Mouse (Mus musculus): ENCODE results near the gene Tmem239. TPM values are rescaled to one million over a fixed set of nuclear protein-coding genes. Genes with fewer than 3 reads are reported as not detected.

Tmem239 gene
- polyA plus RNA-seq, 1 experiment, result not detected

- H3K27ac ChIP-seq (ENCODE audit: insufficient read depth, low read length), result no peak overlapping the region
- H3K4me3 ChIP-seq (ENCODE audit: extremely low read depth, insufficient read depth, insufficient read length), result no peak overlapping the region
- no peak for DNase-seq (ENCODE audit: low read depth in 1 of 2, low spot score in 2 of 2)
- WGBS, result 85% methylated on average over 6 of the region's 6 CpGs
- no peaks in the 10 kb centered on the region for H3K36me3 ChIP-seq (ENCODE audit: control insufficient read depth, insufficient read depth, low read length)
- H3K27me3 ChIP-seq (ENCODE audit: control insufficient read depth, insufficient read depth, low read length), result no peaks in the 10 kb centered on the region
- TF ChIP-seq POLR2A (IDR thresholded peaks at IDR 0.05; ENCODE audit: low read depth, low read length) (no peak), CTCF (IDR thresholded peaks at IDR 0.05; ENCODE audit: extremely low read depth, insufficient read depth, insufficient read length, insufficient replicate concordance) (no peak)
- H3K4me1 ChIP-seq (ENCODE audit: control insufficient read depth, insufficient read depth, insufficient read length), result no peaks in the 10 kb centered on the region; the same call in 1 of the 2 replicates
Observed at GRCm38 (mm10) chr2:130454748-130455370, 48.6 kb downstream of the Tmem239 start.

Other genes starting within 250 kb of the Tmem239 start
- 255 and 272 TPM in 2 replicates for gene Snrpb, start 227.1 kb upstream of the Tmem239 start, polyA plus RNA-seq (2012; rRNA removed)
- not detected in 2 replicates for gene Tmc2, start 211.3 kb upstream of the Tmem239 start, polyA plus RNA-seq (2012; rRNA removed)
- 66.3 and 80.1 TPM in 2 replicates for gene Nop56, start 132.0 kb upstream of the Tmem239 start, polyA plus RNA-seq (2012; rRNA removed)
- gene Idh3b, start 121.9 kb upstream of the Tmem239 start, polyA plus RNA-seq (2012; rRNA removed), result 76.2 and 97.0 TPM in 2 replicates
- 1.5 and 1.7 TPM in 2 replicates for gene Ebf4, start 111.3 kb upstream of the Tmem239 start, polyA plus RNA-seq (2012; rRNA removed)
- gene Cpxm1, start 8.9 kb upstream of the Tmem239 start, polyA plus RNA-seq (2012; rRNA removed), result 15.6 and 29.7 TPM in 2 replicates
- gene Gm28372, start 1.2 kb upstream of the Tmem239 start, polyA plus RNA-seq (2012; rRNA removed), result not detected in 2 replicates
- not detected in 2 replicates for gene 1700020A23Rik, start 1.2 kb upstream of the Tmem239 start, polyA plus RNA-seq (2012; rRNA removed)
- 84.8 and 97.5 TPM in 2 replicates for gene Vps16, start 17.9 kb downstream of the Tmem239 start, polyA plus RNA-seq (2012; rRNA removed)
- 33.2 and 35.3 TPM in 2 replicates for gene Pced1a, start 18.2 kb downstream of the Tmem239 start, polyA plus RNA-seq (2012; rRNA removed)
- 31.9 and 37.4 TPM in 2 replicates for gene Ptpra, start 43.8 kb downstream of the Tmem239 start, polyA plus RNA-seq (2012; rRNA removed)
- 59.3 and 87.9 TPM in 2 replicates for gene Mrps26, start 157.3 kb downstream of the Tmem239 start, polyA plus RNA-seq (2012; rRNA removed)
- 0.32 TPM in 1 of 2 replicates, not detected in the other for gene Oxt, start 169.7 kb downstream of the Tmem239 start, polyA plus RNA-seq (2012; rRNA removed)
- not detected in 2 replicates for gene Avp, start 176.1 kb downstream of the Tmem239 start, polyA plus RNA-seq (2012; rRNA removed)
- 1.1 and 1.2 TPM in 2 replicates for gene Fastkd5, start 223.5 kb downstream of the Tmem239 start, polyA plus RNA-seq (2012; rRNA removed)
- gene Ubox5, start 223.6 kb downstream of the Tmem239 start, polyA plus RNA-seq (2012; rRNA removed), result 3.8 and 4.4 TPM in 2 replicates
- 3.0 and 3.2 TPM in 2 replicates for gene Lzts3, start 236.3 kb downstream of the Tmem239 start, polyA plus RNA-seq (2012; rRNA removed)

Data from spleen, adult 2 months (tissue).